Comparison of ENCODE assay signal across 21 mouse cellular contexts in the genomic region with DNA sequence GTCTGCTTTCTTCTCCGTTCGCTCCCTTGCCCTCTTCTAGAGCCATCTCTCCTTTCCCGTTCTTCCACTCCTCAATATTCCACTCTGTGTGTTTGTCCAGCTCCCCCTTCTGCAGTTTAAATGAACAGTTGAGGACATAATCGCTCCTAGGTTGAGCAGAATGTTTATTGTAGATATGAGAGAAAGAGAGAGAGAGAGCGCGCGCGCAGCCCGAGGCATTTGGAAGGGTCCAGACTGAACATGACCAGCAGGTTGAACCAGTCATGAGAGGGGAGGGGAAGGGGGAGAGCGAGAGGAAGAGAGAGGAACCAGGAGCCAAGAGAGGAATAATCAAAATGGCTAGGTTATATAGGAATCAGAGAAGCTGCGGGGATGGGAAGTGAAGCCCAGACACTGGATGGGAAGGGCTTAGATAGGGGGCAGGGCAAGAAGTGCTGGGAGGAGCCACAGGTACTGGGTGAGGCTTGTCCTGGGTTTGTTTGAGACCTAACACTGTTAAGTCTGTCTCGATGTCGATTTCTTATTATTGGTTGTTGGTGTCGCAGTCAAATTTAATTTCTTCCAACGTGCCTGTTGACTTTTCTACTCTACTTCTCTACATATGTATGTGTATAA. TPM values are rescaled to one million over a fixed set of nuclear protein-coding genes. Genes with fewer than 3 reads are reported as not detected.
DNase-seq lines count a peak whose midpoint lies in the region; ATAC-seq and TF ChIP-seq lines count a peak whose summit lies in the region.
"Had no signal": no experiment of that assay in that cellular context is flagged by ENCODE, and none has a peak within 500 bp of the region (broad histone marks: within the 10 kb centered on the region; RNA-seq: fewer than 3 reads in every experiment).

No protein-coding gene starts in this region.

- H3K36me3 ChIP-seq in lung, embryonic 16.5 days (ENCODE audit: control insufficient read depth, insufficient read depth, low read length), result no peaks in the 10 kb centered on the region
- no peaks in the 10 kb centered on the region for H3K36me3 ChIP-seq in ES-Bruce4 (ENCODE audit: control insufficient read depth, insufficient read depth, low read length, poor library complexity, severe bottlenecking)
- H3K36me3 ChIP-seq in embryonic facial prominence, embryonic 10.5 days (replicated peaks), result no peaks in the 10 kb centered on the region
- no peaks in the 10 kb centered on the region for H3K36me3 ChIP-seq in stomach, embryonic 16.5 days (ENCODE audit: control insufficient read depth, insufficient read depth, low read length)
- H3K36me3 ChIP-seq in midbrain, postnatal 0 days (ENCODE audit: insufficient read depth, low read length), result no peaks in the 10 kb centered on the region
- H3K36me3 ChIP-seq: forebrain, embryonic 10.5 days; limb, embryonic 12.5 days; liver, embryonic 13.5 days; neural tube, embryonic 12.5 days had no signal

- DNase-seq in lung, adult 2 months, result no peak
- peak; percentile 26 for DNase-seq in embryonic facial prominence, embryonic 10.5 days (ENCODE audit: low spot score)
- no peak for DNase-seq in left cerebral cortex, postnatal 25 days (ENCODE audit: low spot score in 2 of 2)
- no peak for DNase-seq in midbrain, postnatal 0 days (ENCODE audit: low spot score)
- DNase-seq: adrenal gland, postnatal 10 days; B cell, adult 2 months; cerebellum, adult 11-12 months; cerebellum, postnatal 25 days; forebrain, postnatal 0 days; kidney, adult 9 months; liver, embryonic 13.5 days; right cerebral cortex, postnatal 4 days; thymus, adult 18-20 months had no signal

- H3K9ac ChIP-seq in lung, embryonic 16.5 days (ENCODE audit: low read length), result no peak overlapping the region
- H3K9ac ChIP-seq in ES-Bruce4 (ENCODE audit: low read depth, poor library complexity, severe bottlenecking), result no peak overlapping the region
- no peak overlapping the region for H3K9ac ChIP-seq in stomach, embryonic 16.5 days (ENCODE audit: low read length)
- H3K9ac ChIP-seq in midbrain, postnatal 0 days (replicated peaks; ENCODE audit: low read length, poor library complexity, severe bottlenecking), result no peak overlapping the region
- H3K9ac ChIP-seq: forebrain, postnatal 0 days; limb, embryonic 12.5 days; liver, embryonic 13.5 days; neural tube, embryonic 12.5 days had no signal

- no peaks in the 10 kb centered on the region for H3K4me1 ChIP-seq in lung, embryonic 16.5 days (replicated peaks; ENCODE audit: control insufficient read depth, insufficient read depth, low read length)
- no peaks in the 10 kb centered on the region for H3K4me1 ChIP-seq in lung, adult 2 months (ENCODE audit: control insufficient read depth, insufficient read depth, low read length)
- no peaks in the 10 kb centered on the region for H3K4me1 ChIP-seq in ES-Bruce4 (ENCODE audit: control insufficient read depth, insufficient read depth, low read length)
- peaks cover 4% of the 10 kb centered on the region for H3K4me1 ChIP-seq in embryonic facial prominence, embryonic 10.5 days
- H3K4me1 ChIP-seq in stomach, embryonic 16.5 days (ENCODE audit: control insufficient read depth, insufficient read depth, low read length), result no peaks in the 10 kb centered on the region
- H3K4me1 ChIP-seq in midbrain, postnatal 0 days (ENCODE audit: insufficient read depth, low read length), result no peaks in the 10 kb centered on the region
- H3K4me1 ChIP-seq: limb, embryonic 12.5 days; liver, embryonic 13.5 days; neural tube, embryonic 12.5 days had no signal

- H3K9me3 ChIP-seq in lung, embryonic 16.5 days (ENCODE audit: control insufficient read depth, low read length), result peaks cover 3% of the 10 kb centered on the region; the same call in 1 of the 2 replicates
- peaks cover 4% of the 10 kb centered on the region; the same call in 1 of the 2 replicates for H3K9me3 ChIP-seq in ES-Bruce4 (replicated peaks; ENCODE audit: control insufficient read depth, insufficient read depth, low read length, poor library complexity, severe bottlenecking)
- peaks cover 3% of the 10 kb centered on the region; the same call in 1 of the 2 replicates for H3K9me3 ChIP-seq in embryonic facial prominence, embryonic 10.5 days
- no peaks in the 10 kb centered on the region; the same call in 1 of the 2 replicates for H3K9me3 ChIP-seq in stomach, embryonic 16.5 days (replicated peaks; ENCODE audit: control insufficient read depth, low read length)
- H3K9me3 ChIP-seq in midbrain, postnatal 0 days (ENCODE audit: low read length), result no peaks in the 10 kb centered on the region
- H3K9me3 ChIP-seq: liver, embryonic 13.5 days had no signal

- no peak for TF ChIP-seq EP300 in ES-Bruce4 (IDR thresholded peaks at IDR 0.05; ENCODE audit: insufficient read depth, low read depth, low read length)

- peak; percentile 86 for ATAC-seq in lung, embryonic 16.5 days (ENCODE audit: low read depth)
- peak; percentile 87; the same call in 1 of the 2 replicates for ATAC-seq in stomach, embryonic 16.5 days (ENCODE audit: insufficient read depth, low FRiP score)
- ATAC-seq in midbrain, postnatal 0 days (ENCODE audit: low FRiP score), result no peak
- ATAC-seq: activated CD4-positive, CD25-positive, alpha-beta regulatory T cell, adult 4 months; forebrain, postnatal 0 days; hindbrain, embryonic 16.5 days had no signal

- H3K4me2 ChIP-seq in lung, embryonic 16.5 days (ENCODE audit: low read depth, low read length), result peak overlapping the region; percentile 6
- peak overlapping the region; percentile 41 for H3K4me2 ChIP-seq in stomach, embryonic 16.5 days (ENCODE audit: low read depth, low read length)
- no peak overlapping the region for H3K4me2 ChIP-seq in midbrain, postnatal 0 days (ENCODE audit: low read depth, low read length, poor library complexity, severe bottlenecking)
- H3K4me2 ChIP-seq: limb, embryonic 12.5 days; liver, embryonic 13.5 days; neural tube, embryonic 12.5 days had no signal

- peak overlapping the region; percentile 7; the same call in 1 of the 2 replicates for H3K27ac ChIP-seq in lung, embryonic 16.5 days (ENCODE audit: low read length)
- H3K27ac ChIP-seq in ES-Bruce4 (ENCODE audit: insufficient read depth, low read length), result no peak overlapping the region
- no peak overlapping the region for H3K27ac ChIP-seq in embryonic facial prominence, embryonic 10.5 days (replicated peaks)
- H3K27ac ChIP-seq in stomach, embryonic 16.5 days (ENCODE audit: low read length), result no peak overlapping the region
- no peak overlapping the region for H3K27ac ChIP-seq in midbrain, postnatal 0 days (ENCODE audit: low read depth, low read length)
- H3K27ac ChIP-seq: forebrain, embryonic 10.5 days; limb, embryonic 12.5 days; liver, embryonic 13.5 days; neural tube, embryonic 12.5 days had no signal

- peak overlapping the region; percentile 0; the same call in 1 of the 2 replicates for H3K4me3 ChIP-seq in lung, embryonic 16.5 days (ENCODE audit: low read length)
- no peak overlapping the region for H3K4me3 ChIP-seq in lung, adult 2 months (replicated peaks; ENCODE audit: extremely low read depth, low read depth, low read length)
- H3K4me3 ChIP-seq in ES-Bruce4 (ENCODE audit: low read depth, low read length), result 0 out of 2 replicates have a peak overlapping the region, but pooled peaks have one; percentile 26
- no peak overlapping the region for H3K4me3 ChIP-seq in embryonic facial prominence, embryonic 10.5 days
- peak overlapping the region; percentile 22; the same call in 1 of the 2 replicates for H3K4me3 ChIP-seq in stomach, embryonic 16.5 days (replicated peaks; ENCODE audit: low read length)
- no peak overlapping the region for H3K4me3 ChIP-seq in midbrain, postnatal 0 days (ENCODE audit: low read depth, low read length)
- H3K4me3 ChIP-seq: forebrain, embryonic 10.5 days; limb, embryonic 12.5 days; liver, embryonic 13.5 days; neural tube, embryonic 12.5 days had no signal

- WGBS in lung, embryonic 16.5 days, result 56% methylated on average over 15 of the region's 15 CpGs
- 60% methylated on average over 15 of the region's 15 CpGs for WGBS in lung, adult 2 months
- 81% methylated on average over 15 of the region's 15 CpGs for WGBS in embryonic facial prominence, embryonic 10.5 days
- 54% methylated on average over 15 of the region's 15 CpGs for WGBS in stomach, embryonic 16.5 days
- 84% methylated on average over 15 of the region's 15 CpGs for WGBS in midbrain, postnatal 0 days

- H3K27me3 ChIP-seq in lung, embryonic 16.5 days (ENCODE audit: control insufficient read depth, insufficient read depth, low read depth, low read length), result no peaks in the 10 kb centered on the region
- H3K27me3 ChIP-seq in ES-Bruce4 (ENCODE audit: control insufficient read depth, insufficient read depth, low read length, poor library complexity, severe bottlenecking), result no peaks in the 10 kb centered on the region
- no peaks in the 10 kb centered on the region for H3K27me3 ChIP-seq in embryonic facial prominence, embryonic 10.5 days (replicated peaks; ENCODE audit: low read depth, poor library complexity, severe bottlenecking)
- no peaks in the 10 kb centered on the region for H3K27me3 ChIP-seq in stomach, embryonic 16.5 days (ENCODE audit: control insufficient read depth, insufficient read depth, low read length)
- H3K27me3 ChIP-seq in midbrain, postnatal 0 days (ENCODE audit: insufficient read depth, low read length), result no peaks in the 10 kb centered on the region
- H3K27me3 ChIP-seq: limb, embryonic 12.5 days; liver, embryonic 13.5 days; neural tube, embryonic 12.5 days had no signal

- no peak for TF ChIP-seq CTCF in lung, adult 2 months (IDR thresholded peaks at IDR 0.05; ENCODE audit: insufficient read depth, low read length)
- no peak for TF ChIP-seq CTCF in ES-Bruce4 (IDR thresholded peaks at IDR 0.05; ENCODE audit: low read depth, low read length)
- no peak for TF ChIP-seq CTCF in midbrain, postnatal 0 days (IDR thresholded peaks at IDR 0.05)

- intact Hi-C loops in left cerebral cortex, postnatal 25 days (cut with DNase I), result no loop called here

- TF ChIP-seq POLR2A in lung, adult 2 months (IDR thresholded peaks at IDR 0.05; ENCODE audit: borderline replicate concordance, extremely low read depth, low read depth, low read length), result no peak
- no peak for TF ChIP-seq POLR2A in ES-Bruce4 (IDR thresholded peaks at IDR 0.05; ENCODE audit: insufficient read depth, low read length)

RNA-seq across cellular contexts. Expression of a gene that starts 18.5 kb away (rescaled TPM):
- polyA plus RNA-seq in lung, embryonic 16.5 days (2015; fragmentation: Nextera tagmentation; extraction: Ambion mirVana), result 9.7 and 10.0 TPM in 2 replicates
- polyA plus RNA-seq in lung, adult 2 months (2012; rRNA removed), result 6.4 and 6.6 TPM in 2 replicates
- 5.0 and 5.1 TPM in 2 replicates for polyA plus RNA-seq in ES-Bruce4 (2011; ENCODE audit: insufficient read depth, insufficient read length, low read depth, missing spikeins)
- polyA plus RNA-seq in embryonic facial prominence, embryonic 10.5 days (2016; fragmentation: Nextera tagmentation; extraction: Ambion mirVana), result 25.1 and 26.0 TPM in 2 replicates
- 9.8 and 10.3 TPM in 2 replicates for polyA plus RNA-seq in stomach, embryonic 16.5 days (2015; fragmentation: Nextera tagmentation; extraction: Ambion mirVana)
- total RNA-seq in left cerebral cortex, postnatal 25 days (2021), result 10 to 100 TPM; 57.8 to 60.6 TPM
- 85.5 and 90.3 TPM in 2 replicates for total RNA-seq in midbrain, postnatal 0 days (2014; rRNA removed)
- 52.9 and 55.9 TPM in 2 replicates for polyA plus RNA-seq in midbrain, postnatal 0 days (2015; fragmentation: Nextera tagmentation; extraction: Ambion mirVana)

Comparison
In these comparisons a context has a peak if more than half of its experiments do, and no peak if none do; other contexts are left out.
1. H3K4me3 ChIP-seq: peak in lung, embryonic 16.5 days (single experiment), ES-Bruce4 (single experiment) and stomach, embryonic 16.5 days (single experiment); none in lung, adult 2 months (single experiment), embryonic facial prominence, embryonic 10.5 days (single experiment) and midbrain, postnatal 0 days (single experiment).